Mouse (Mus musculus): ENCODE results near the gene Diaph3. TPM values are rescaled to one million over a fixed set of nuclear protein-coding genes. Genes with fewer than 3 reads are reported as not detected.
A peak's percentile ranks its signal among the peaks of the same experiment; 100 is the strongest.

Gene Diaph3
- 4.1 and 5.9 TPM in 2 replicates for total RNA-seq (2014; rRNA removed)
- 1.7 and 3.7 TPM in 2 replicates for polyA plus RNA-seq (2015; fragmentation: Nextera tagmentation; extraction: Ambion mirVana)

DNA sequence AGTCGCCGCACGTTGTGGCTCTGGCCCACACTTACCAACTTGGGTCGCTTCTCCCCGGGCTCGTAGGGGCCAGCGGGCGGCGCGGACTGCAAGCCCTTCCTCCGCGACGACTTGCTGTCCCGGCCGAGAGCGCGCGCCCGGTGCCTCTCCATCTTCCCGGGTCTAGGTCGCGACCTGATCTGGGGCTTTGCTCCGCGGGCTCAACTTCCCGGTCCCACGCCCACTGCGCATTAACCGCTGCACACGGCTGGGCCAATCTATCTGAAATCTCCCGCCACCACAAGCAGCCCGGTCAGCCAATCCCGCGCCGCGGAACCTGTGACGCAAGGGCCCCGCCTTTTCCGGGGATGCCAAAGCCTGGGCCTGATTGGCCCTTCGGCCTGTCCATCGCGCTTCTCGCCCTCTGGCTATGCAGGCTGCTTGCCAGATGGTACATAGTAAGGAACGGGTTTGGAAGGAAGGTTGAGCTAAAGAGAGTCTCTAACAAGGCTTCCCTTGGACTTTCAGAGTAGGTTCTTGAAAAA is at the start of gene Diaph3:
Gene Diaph3, minus strand, starts transcription at position 273 of the 524 bp plus-strand sequence.
- no peak for TF ChIP-seq CTCF (IDR thresholded peaks at IDR 0.05; ENCODE audit: low read depth)
- 2% methylated on average over 43 of the region's 43 CpGs for WGBS

GRCm38 (mm10) chr14:87190685-87191084 is 49.6 kb upstream of the Diaph3 start:
- 80% methylated on average over 4 of the region's 4 CpGs for WGBS

More for the DNA sequence above, at the start of gene Diaph3:
- DNase-seq: peak; percentile 98
- H3K9ac ChIP-seq: peak within 1 kb of the TSS; percentile 29; the same call in 1 of the 2 replicates
- ATAC-seq: peak; percentile 100
- H3K4me2 ChIP-seq (ENCODE audit: low read depth): peak within 1 kb of the TSS; percentile 94
- peaks cover 6% of the 10 kb centered on the region; the same call in 1 of the 2 replicates for H3K4me1 ChIP-seq (ENCODE audit: insufficient read depth)
- H3K27me3 ChIP-seq (ENCODE audit: insufficient read depth, low read length): no peaks in the 10 kb centered on the region
- no peak within 1 kb of the TSS for H3K27ac ChIP-seq (ENCODE audit: low read depth, low read length)
- H3K4me3 ChIP-seq (ENCODE audit: low read depth, low read length): peak within 1 kb of the TSS; percentile 73
- no peaks in the 10 kb centered on the region for H3K9me3 ChIP-seq (ENCODE audit: low read length)
- H3K36me3 ChIP-seq (ENCODE audit: insufficient read depth): no peaks in the 10 kb centered on the region

GRCm38 (mm10) chr14:87171577-87171976 is 30.5 kb upstream of the Diaph3 start:
- Histone ChIP-seq H3K36me3 (ENCODE audit: insufficient read depth) (no peaks in the 10 kb centered on the region), H3K27me3 (ENCODE audit: insufficient read depth, low read length) (no peaks in the 10 kb centered on the region), H3K9me3 (ENCODE audit: low read length) (no peaks in the 10 kb centered on the region), H3K4me2 (ENCODE audit: low read depth) (no peak overlapping the region), H3K4me1 (ENCODE audit: insufficient read depth) (no peaks in the 10 kb centered on the region), H3K9ac (no peak overlapping the region), H3K4me3 (ENCODE audit: low read depth, low read length) (no peak overlapping the region), H3K27ac (ENCODE audit: low read depth, low read length) (no peak overlapping the region)
- no peak for TF ChIP-seq CTCF (IDR thresholded peaks at IDR 0.05; ENCODE audit: low read depth)
- no peak for DNase-seq
- no peak for ATAC-seq
- 97% methylated on average over 6 of the region's 6 CpGs for WGBS

More at GRCm38 (mm10) chr14:87190685-87191084, 49.6 kb upstream of the Diaph3 start:
- H3K4me3 ChIP-seq (ENCODE audit: low read depth, low read length): no peak overlapping the region
- H3K4me1 ChIP-seq (ENCODE audit: insufficient read depth): no peaks in the 10 kb centered on the region
- H3K27ac ChIP-seq (ENCODE audit: low read depth, low read length): no peak overlapping the region
- ATAC-seq (no peak), DNase-seq (no peak)
- H3K27me3 ChIP-seq (ENCODE audit: insufficient read depth, low read length): no peaks in the 10 kb centered on the region
- no peaks in the 10 kb centered on the region for H3K9me3 ChIP-seq (ENCODE audit: low read length)
- no peak overlapping the region for H3K9ac ChIP-seq
- no peaks in the 10 kb centered on the region for H3K36me3 ChIP-seq (ENCODE audit: insufficient read depth)
- no peak for TF ChIP-seq CTCF (IDR thresholded peaks at IDR 0.05; ENCODE audit: low read depth)
- no peak overlapping the region for H3K4me2 ChIP-seq (ENCODE audit: low read depth)

DNA sequence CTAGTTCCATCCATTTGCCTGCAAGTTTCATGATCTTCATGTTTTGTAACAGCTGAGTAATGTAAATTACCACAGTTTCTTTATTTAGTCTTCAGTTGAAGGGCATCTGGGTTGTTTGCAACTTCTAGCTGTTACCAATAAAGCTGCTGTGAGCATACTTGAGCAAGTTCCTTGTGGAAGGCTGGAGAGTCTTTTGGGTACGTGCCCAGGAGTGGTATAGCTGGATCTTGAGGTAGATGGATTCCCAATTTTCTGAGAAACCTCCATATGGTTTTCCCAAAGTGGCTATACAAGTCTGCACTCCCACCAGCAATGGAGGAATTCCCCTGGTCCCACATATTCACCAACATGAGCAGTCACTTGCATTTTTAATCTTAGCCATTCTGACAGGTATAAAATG is 28.1 kb upstream of the Diaph3 start:
- no peaks in the 10 kb centered on the region for H3K4me1 ChIP-seq (ENCODE audit: insufficient read depth)
- 63% methylated on average over 1 of the region's 1 CpGs for WGBS

GRCm38 (mm10) chr14:87155621-87156238 is 14.7 kb upstream of the Diaph3 start:
- no peaks in the 10 kb centered on the region for H3K9me3 ChIP-seq (ENCODE audit: low read length)
- no peak for TF ChIP-seq CTCF (IDR thresholded peaks at IDR 0.05; ENCODE audit: low read depth)
- H3K9ac ChIP-seq: no peak overlapping the region
- no peak for DNase-seq
- no peaks in the 10 kb centered on the region for H3K36me3 ChIP-seq (ENCODE audit: insufficient read depth)
- H3K27ac ChIP-seq (ENCODE audit: low read depth, low read length): no peak overlapping the region
- H3K4me1 ChIP-seq (ENCODE audit: insufficient read depth): no peaks in the 10 kb centered on the region
- 77% methylated on average over 9 of the region's 9 CpGs for WGBS
- H3K27me3 ChIP-seq (ENCODE audit: insufficient read depth, low read length): no peaks in the 10 kb centered on the region
- H3K4me3 ChIP-seq (ENCODE audit: low read depth, low read length): no peak overlapping the region
- ATAC-seq: no peak
- H3K4me2 ChIP-seq (ENCODE audit: low read depth): no peak overlapping the region

More for the DNA sequence above, 28.1 kb upstream of the Diaph3 start:
- H3K4me2 ChIP-seq (ENCODE audit: low read depth): no peak overlapping the region
- no peak overlapping the region for H3K9ac ChIP-seq
- no peak for TF ChIP-seq CTCF (IDR thresholded peaks at IDR 0.05; ENCODE audit: low read depth)
- no peaks in the 10 kb centered on the region for H3K27me3 ChIP-seq (ENCODE audit: insufficient read depth, low read length)
- no peaks in the 10 kb centered on the region for H3K36me3 ChIP-seq (ENCODE audit: insufficient read depth)
- H3K4me3 ChIP-seq (ENCODE audit: low read depth, low read length): no peak overlapping the region
- no peak for ATAC-seq
- no peak for DNase-seq
- no peak overlapping the region for H3K27ac ChIP-seq (ENCODE audit: low read depth, low read length)
- no peaks in the 10 kb centered on the region for H3K9me3 ChIP-seq (ENCODE audit: low read length)

GRCm38 (mm10) chr14:87149684-87150083 is 8.6 kb upstream of the Diaph3 start:
- H3K4me2 ChIP-seq (ENCODE audit: low read depth): no peak overlapping the region
- no peaks in the 10 kb centered on the region for H3K9me3 ChIP-seq (ENCODE audit: low read length)
- no peak overlapping the region for H3K9ac ChIP-seq
- H3K27ac ChIP-seq (ENCODE audit: low read depth, low read length): no peak overlapping the region
- no peaks in the 10 kb centered on the region for H3K27me3 ChIP-seq (ENCODE audit: insufficient read depth, low read length)
- TF ChIP-seq CTCF (IDR thresholded peaks at IDR 0.05; ENCODE audit: low read depth): no peak
- no peaks in the 10 kb centered on the region for H3K4me1 ChIP-seq (ENCODE audit: insufficient read depth)
- H3K4me3 ChIP-seq (ENCODE audit: low read depth, low read length): no peak overlapping the region
- DNase-seq (no peak), ATAC-seq (no peak)
- WGBS: 88% methylated on average over 6 of the region's 6 CpGs
- H3K36me3 ChIP-seq (ENCODE audit: insufficient read depth): no peaks in the 10 kb centered on the region

DNA sequence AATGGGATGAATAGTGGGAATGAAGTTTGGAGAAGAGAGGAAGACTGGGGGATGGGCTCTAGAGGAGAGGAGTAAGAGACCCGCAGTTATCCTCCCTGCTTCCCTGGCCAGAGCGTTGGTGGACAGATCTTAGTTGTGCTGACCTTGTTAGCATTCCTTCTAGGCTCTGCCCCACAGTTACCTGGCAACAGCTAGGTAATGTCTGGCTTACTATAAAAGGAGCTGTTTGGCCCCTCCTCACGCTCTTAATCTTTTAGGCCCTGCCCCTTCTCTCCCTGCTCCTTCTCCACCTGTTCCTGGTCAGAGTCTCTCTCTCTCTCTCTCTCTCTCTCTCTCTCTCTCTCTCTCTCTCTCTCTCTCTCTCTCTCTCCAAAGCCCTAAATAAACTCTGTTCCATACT is 5.7 kb upstream of the Diaph3 start:
- no peak overlapping the region for H3K4me2 ChIP-seq (ENCODE audit: low read depth)
- no peak overlapping the region for H3K4me3 ChIP-seq (ENCODE audit: low read depth, low read length)
- DNase-seq (no peak), ATAC-seq (no peak)
- H3K27me3 ChIP-seq (ENCODE audit: insufficient read depth, low read length): no peaks in the 10 kb centered on the region
- 23% methylated on average over 3 of the region's 3 CpGs for WGBS
- H3K27ac ChIP-seq (ENCODE audit: low read depth, low read length): no peak overlapping the region
- H3K9ac ChIP-seq: no peak overlapping the region
- no peaks in the 10 kb centered on the region for H3K4me1 ChIP-seq (ENCODE audit: insufficient read depth)
- no peaks in the 10 kb centered on the region for H3K36me3 ChIP-seq (ENCODE audit: insufficient read depth)
- H3K9me3 ChIP-seq (ENCODE audit: low read length): no peaks in the 10 kb centered on the region
- no peak for TF ChIP-seq CTCF (IDR thresholded peaks at IDR 0.05; ENCODE audit: low read depth)

All from forebrain, postnatal 0 days (tissue).